Mouse (Mus musculus) liver, postnatal 0 days (tissue): Measurements from ENCODE around the gene Rpain. TPM values are rescaled to one million over a fixed set of nuclear protein-coding genes. Genes with fewer than 3 reads are reported as not detected.
A peak's percentile ranks its signal among the peaks of the same experiment; 100 is the strongest.

Experiments
- ATAC-seq: fragments of 200-750 bp; cut with Nextera tagmentation; 2 replicates; pipeline ENCODE4 v1.8.0; 2017; ENCODE audit warnings: mild to moderate bottlenecking, moderate library complexity
- DNase-seq: peaks from one replicate; pipeline ENCODE4 v3.0.0-alpha.2; 2016
- H3K27ac ChIP-seq: fragments of 300-500 bp; sonication (generic); 2 replicates; pipeline ENCODE4 v1.5.1; 2014; ENCODE audit warnings: antibody characterized with exemption, moderate library complexity, mild to moderate bottlenecking, low read depth
- H3K27me3 ChIP-seq: fragments of 300-500 bp; sonication (generic); 2 replicates; pipeline ENCODE4 v1.6.1; 2014; ENCODE audit warnings: low read length, control low read depth, mixed read lengths; ENCODE audit not compliant: insufficient read depth
- H3K36me3 ChIP-seq: fragments of 300-500 bp; sonication (generic); replicated peaks from 2 replicates; pipeline ENCODE4 v1.6.1; 2014; ENCODE audit warnings: mild to moderate bottlenecking, control low read depth, low read length, moderate library complexity, mixed read lengths; ENCODE audit not compliant: insufficient read depth
- H3K4me1 ChIP-seq: fragments of 300-500 bp; sonication (generic); 2 replicates; pipeline ENCODE4 v1.6.1; 2014; ENCODE audit warnings: antibody characterized with exemption, mild to moderate bottlenecking, control low read depth; ENCODE audit not compliant: insufficient read depth
- H3K4me2 ChIP-seq: fragments of 300-500 bp; sonication (generic); 2 replicates; pipeline ENCODE4 v1.6.1; 2014; ENCODE audit warnings: low read depth, mild to moderate bottlenecking, low read length, moderate library complexity, mixed read lengths
- H3K4me3 ChIP-seq: fragments of 300-500 bp; sonication (generic); 2 replicates; pipeline ENCODE4 v1.5.1; 2014; ENCODE audit warnings: low read depth, low read length
- H3K9ac ChIP-seq: fragments of 300-500 bp; sonication (generic); replicated peaks from 2 replicates; pipeline ENCODE4 v1.6.1; 2014; ENCODE audit warnings: mild to moderate bottlenecking, moderate library complexity
- H3K9me3 ChIP-seq: fragments of 300-500 bp; sonication (generic); 2 replicates; pipeline ENCODE4 v1.6.1; 2016; ENCODE audit warnings: mild to moderate bottlenecking, control low read depth, low read length, mixed read lengths
- CTCF ChIP-seq: sonication (generic); IDR thresholded peaks from 2 replicates; pipeline ENCODE4 v1.5.1; 2016; ENCODE audit warnings: antibody characterized with exemption, low read depth
- EP300 ChIP-seq: IDR thresholded peaks from 2 replicates; pipeline ENCODE4 v1.6.1; 2016; ENCODE audit warnings: antibody characterized with exemption, low read depth, mild to moderate bottlenecking
- WGBS: fragments of 180-500 bp; shearing (Covaris S2); extraction: QIAGEN DNeasy Blood & Tissue Kit; methylation state at CpG from one replicate; pipeline ENCODE4 v1.1.7; 2014; ENCODE audit not compliant: insufficient replicate concordance; 5-methylcytosine and 5-hydroxymethylcytosine counted together
- polyA plus RNA-seq: library from polyadenylated mRNA; unstranded; fragments of >200 nt; fragmentation: Nextera tagmentation; extraction: Ambion mirVana; gene quantifications from 2 replicates; pipeline ENCODE4 v1.2.1, GENCODE M21; 2015

The Rpain gene
- polyA plus RNA-seq: 51.4 and 51.7 TPM in 2 replicates

GRCm38 (mm10) chr11:70969821-70970559 is at the start of gene Rpain, which contains the start of gene Nup88:
TSS of gene Rpain (plus strand) at chr11:70970213.
TSS of gene Nup88 (minus strand) at chr11:70969973.
- ATAC-seq (peak; percentile 92), DNase-seq (peak; percentile 95)
- H3K4me3 ChIP-seq: peak within 1 kb of the TSS; percentile 94
- H3K9ac ChIP-seq: peak within 1 kb of the TSS; percentile 96
- peak within 1 kb of the TSS; percentile 79 for H3K4me2 ChIP-seq
- peaks cover 20% of the 10 kb centered on the region for H3K4me1 ChIP-seq
- 2% methylated on average over 42 of the region's 43 CpGs for WGBS
- H3K27ac ChIP-seq: peak within 1 kb of the TSS; percentile 91
- TF ChIP-seq EP300 (peak; percentile 45), CTCF (no peak)
- peaks cover 41% of the 10 kb centered on the region for H3K36me3 ChIP-seq
- H3K27me3 ChIP-seq: no peaks in the 10 kb centered on the region
- H3K9me3 ChIP-seq: no peaks in the 10 kb centered on the region

- H3K4me1 ChIP-seq: no peaks in the 10 kb centered on the region
- no peaks in the 10 kb centered on the region for H3K27me3 ChIP-seq
- ATAC-seq (no peak), DNase-seq (no peak)
- H3K4me2 ChIP-seq: no peak overlapping the region
- no peaks in the 10 kb centered on the region for H3K9me3 ChIP-seq
- no peak overlapping the region for H3K27ac ChIP-seq
- H3K9ac ChIP-seq: no peak overlapping the region
- no peak overlapping the region for H3K4me3 ChIP-seq
- peaks cover 40% of the 10 kb centered on the region for H3K36me3 ChIP-seq
- WGBS: 87% methylated on average over 5 of the region's 5 CpGs
- no peak for TF ChIP-seq CTCF
- no peak for TF ChIP-seq EP300
Observed at GRCm38 (mm10) chr11:70931461-70931860, 38.6 kb upstream of the Rpain start.

- no peaks in the 10 kb centered on the region for H3K9me3 ChIP-seq
- H3K36me3 ChIP-seq: peaks cover 61% of the 10 kb centered on the region
- no peak overlapping the region for H3K27ac ChIP-seq
- TF ChIP-seq EP300: no peak
- TF ChIP-seq CTCF: 0 out of 2 replicates have a peak, but pooled peaks have one; percentile 18
- ATAC-seq (no peak), DNase-seq (no peak)
- H3K27me3 ChIP-seq: no peaks in the 10 kb centered on the region
- no peak overlapping the region for H3K4me3 ChIP-seq
- no peak overlapping the region for H3K4me2 ChIP-seq
- H3K4me1 ChIP-seq: no peaks in the 10 kb centered on the region
- WGBS: 86% methylated on average over 7 of the region's 7 CpGs
- H3K9ac ChIP-seq: no peak overlapping the region
Observed at GRCm38 (mm10) chr11:70935316-70935715, 34.7 kb upstream of the Rpain start.

DNA sequence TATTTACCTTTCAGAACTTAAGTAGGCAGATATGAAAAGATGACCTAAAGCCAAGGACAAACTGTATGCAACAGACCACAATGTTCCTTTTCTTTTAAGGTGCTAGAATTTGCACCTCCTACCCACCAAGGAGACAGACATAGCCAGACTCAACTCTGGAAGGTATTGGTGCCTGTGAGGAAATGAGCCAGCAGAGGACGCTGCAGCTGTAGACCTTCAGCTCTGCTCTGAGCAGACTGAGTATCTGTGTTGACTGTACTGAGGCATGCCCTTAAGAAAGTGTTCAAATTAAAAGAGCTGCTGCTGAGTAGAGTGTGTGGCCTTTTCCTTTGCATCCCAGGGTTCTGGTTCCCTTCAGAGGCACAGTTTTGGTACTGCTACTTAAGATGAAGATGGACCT is 27.4 kb upstream of the Rpain start:
- 82% methylated on average over 1 of the region's 1 CpGs for WGBS

DNA sequence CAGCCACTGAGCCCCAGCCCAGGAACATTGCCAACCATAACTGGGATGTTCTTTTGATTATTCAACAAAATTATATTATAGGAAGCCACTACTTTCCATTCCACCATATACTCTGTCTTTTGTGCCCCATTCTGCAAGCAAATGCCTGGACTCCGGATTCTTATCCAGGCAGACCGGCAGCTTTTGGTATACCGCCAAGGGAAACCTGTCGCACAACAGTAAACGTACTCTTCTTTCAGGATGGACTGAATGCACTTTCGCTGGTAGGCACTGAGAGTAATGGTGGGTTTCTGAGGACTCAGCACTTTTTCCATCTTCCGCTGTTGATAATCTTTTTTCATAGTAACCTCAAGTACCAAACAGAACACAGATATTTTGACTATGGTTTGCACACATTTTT is 26.4 kb upstream of the Rpain start:
- 92% methylated on average over 7 of the region's 7 CpGs for WGBS

More for the DNA sequence above, 27.4 kb upstream of the Rpain start:
- DNase-seq: no peak
- Histone ChIP-seq H3K27me3 (no peaks in the 10 kb centered on the region), H3K4me2 (no peak overlapping the region), H3K4me3 (no peak overlapping the region), H3K36me3 (peaks cover 80% of the 10 kb centered on the region), H3K9ac (no peak overlapping the region), H3K9me3 (no peaks in the 10 kb centered on the region), H3K4me1 (no peaks in the 10 kb centered on the region), H3K27ac (no peak overlapping the region)
- no peak for ATAC-seq
- TF ChIP-seq EP300 (no peak), CTCF (no peak; the same call in 1 of the 2 replicates)

GRCm38 (mm10) chr11:70944935-70945817 is 24.8 kb upstream of the Rpain start:
- no peak overlapping the region for H3K4me2 ChIP-seq
- H3K36me3 ChIP-seq: peaks cover 85% of the 10 kb centered on the region
- no peak for TF ChIP-seq CTCF
- no peak for TF ChIP-seq EP300
- ATAC-seq (peak; percentile 41; the same call in 1 of the 2 replicates), DNase-seq (no peak)
- 82% methylated on average over 4 of the region's 4 CpGs for WGBS
- no peak overlapping the region for H3K9ac ChIP-seq
- H3K27ac ChIP-seq: no peak overlapping the region
- no peaks in the 10 kb centered on the region for H3K4me1 ChIP-seq
- no peak overlapping the region for H3K4me3 ChIP-seq
- no peaks in the 10 kb centered on the region for H3K27me3 ChIP-seq
- H3K9me3 ChIP-seq: no peaks in the 10 kb centered on the region

More for the DNA sequence above, 26.4 kb upstream of the Rpain start:
- TF ChIP-seq EP300 (no peak), CTCF (no peak)
- H3K4me2 ChIP-seq: no peak overlapping the region
- no peak for ATAC-seq
- no peaks in the 10 kb centered on the region for H3K9me3 ChIP-seq
- no peaks in the 10 kb centered on the region for H3K27me3 ChIP-seq
- H3K36me3 ChIP-seq: peaks cover 80% of the 10 kb centered on the region
- no peak overlapping the region for H3K9ac ChIP-seq
- H3K4me1 ChIP-seq: no peaks in the 10 kb centered on the region
- DNase-seq: no peak
- H3K4me3 ChIP-seq: no peak overlapping the region
- H3K27ac ChIP-seq: no peak overlapping the region
